Mouse (Mus musculus): ENCODE results near the gene Khdrbs1. TPM values are rescaled to one million over a fixed set of nuclear protein-coding genes. Genes with fewer than 3 reads are reported as not detected.

The Khdrbs1 gene
- polyA plus RNA-seq, 3 experiments from 2014 or later, result 35.0 to 40.3 (median 39.9) TPM

GRCm38 (mm10) chr4:129672083-129672877 is 69.8 kb downstream of the Khdrbs1 start, which contains the start of gene Kpna6:
Kpna6 (minus strand) TSS chr4:129672767.
- peak; percentile 78 for ATAC-seq

GRCm38 (mm10) chr4:129671491-129672082 is 70.5 kb downstream of the Khdrbs1 start:
- peak; percentile 58 for ATAC-seq

- no peak for ATAC-seq
Measured at GRCm38 (mm10) chr4:129662255-129662813, 79.8 kb downstream of the Khdrbs1 start.

GRCm38 (mm10) chr4:129661584-129661983 is 80.5 kb downstream of the Khdrbs1 start:
- no peak for ATAC-seq

- no peak for ATAC-seq
Measured at GRCm38 (mm10) chr4:129654770-129655169, 87.3 kb downstream of the Khdrbs1 start.

Other genes starting within 250 kb of the Khdrbs1 start
- gene Marcksl1, start 228.7 kb downstream of the Khdrbs1 start, polyA plus RNA-seq (2017; shearing (Covaris generic)), result 1 to 10 TPM; 2.7 to 4.9 (median 4.4) TPM
- 100 to 1,000 TPM; 256 to 267 (median 261) TPM for gene Hdac1, start 199.6 kb downstream of the Khdrbs1 start, polyA plus RNA-seq (2017; shearing (Covaris generic))
- gene Lck, start 168.7 kb downstream of the Khdrbs1 start, polyA plus RNA-seq (2017; shearing (Covaris generic)), result 1,000 to 10,000 TPM; 1,449 to 1,788 (median 1,727) TPM
- gene Fam167b, start 163.8 kb downstream of the Khdrbs1 start, polyA plus RNA-seq (2017; shearing (Covaris generic)), result under 1 TPM in 2 of 3 experiments, not detected in 1; 0.97 to 0.98 TPM
- 100 to 1,000 TPM; 335 to 403 (median 335) TPM for gene Eif3i, start 141.7 kb downstream of the Khdrbs1 start, polyA plus RNA-seq (2017; shearing (Covaris generic))
- gene Tmem234, start 141.6 kb downstream of the Khdrbs1 start, polyA plus RNA-seq (2017; shearing (Covaris generic)), result 100 to 1,000 TPM; 283 to 327 (median 313) TPM
- gene Dcdc2b, start 128.0 kb downstream of the Khdrbs1 start, polyA plus RNA-seq (2017; shearing (Covaris generic)), result 1 to 10 TPM; 2.1 to 5.3 (median 4.3) TPM
- gene Iqcc, start 123.2 kb downstream of the Khdrbs1 start, polyA plus RNA-seq (2017; shearing (Covaris generic)), result 10 to 100 TPM; 45.5 to 63.3 (median 53.1) TPM
- gene Ccdc28b, start 118.4 kb downstream of the Khdrbs1 start, polyA plus RNA-seq (2017; shearing (Covaris generic)), result 10 to 100 TPM; 30.5 to 54.0 (median 35.4) TPM
- 10 to 100 TPM; 17.1 to 26.8 (median 21.4) TPM for gene Txlna, start 101.2 kb downstream of the Khdrbs1 start, polyA plus RNA-seq (2017; shearing (Covaris generic))
- 10 to 100 TPM in 1 of 3 experiments, 1 to 10 TPM in 2; 8.6 to 11.6 (median 9.9) TPM for gene Kpna6, start 69.5 kb downstream of the Khdrbs1 start, polyA plus RNA-seq (2017; shearing (Covaris generic))
- 10 to 100 TPM in 2 of 3 experiments, 1 to 10 TPM in 1; 8.3 to 16.1 (median 12.8) TPM for gene Tmem39b, start 45.5 kb downstream of the Khdrbs1 start, polyA plus RNA-seq (2017; shearing (Covaris generic))
- 1,000 to 10,000 TPM; 1,860 to 2,586 (median 2,027) TPM for gene Ptp4a2, start 68.9 kb upstream of the Khdrbs1 start, polyA plus RNA-seq (2017; shearing (Covaris generic))
- not detected for gene Spocd1, start 186.9 kb upstream of the Khdrbs1 start, polyA plus RNA-seq (2017; shearing (Covaris generic))
- gene Adgrb2, start 242.6 kb upstream of the Khdrbs1 start, polyA plus RNA-seq (2017; shearing (Covaris generic)), result 1 to 10 TPM in 1 of 3 experiments, under 1 TPM in 1, not detected in 1; 0.58 to 1.2 TPM

Measured in inflammation-experienced regulatory T-cells, adult 6 months (primary cell).